Mouse (Mus musculus) cerebellum, adult 9-11 months (tissue): ENCODE data around the gene Atp11a.

Experiments used
- DNase-seq: peaks from one replicate; pipeline ENCODE4 v3.0.0; 2022

The Atp11a gene

DNA sequence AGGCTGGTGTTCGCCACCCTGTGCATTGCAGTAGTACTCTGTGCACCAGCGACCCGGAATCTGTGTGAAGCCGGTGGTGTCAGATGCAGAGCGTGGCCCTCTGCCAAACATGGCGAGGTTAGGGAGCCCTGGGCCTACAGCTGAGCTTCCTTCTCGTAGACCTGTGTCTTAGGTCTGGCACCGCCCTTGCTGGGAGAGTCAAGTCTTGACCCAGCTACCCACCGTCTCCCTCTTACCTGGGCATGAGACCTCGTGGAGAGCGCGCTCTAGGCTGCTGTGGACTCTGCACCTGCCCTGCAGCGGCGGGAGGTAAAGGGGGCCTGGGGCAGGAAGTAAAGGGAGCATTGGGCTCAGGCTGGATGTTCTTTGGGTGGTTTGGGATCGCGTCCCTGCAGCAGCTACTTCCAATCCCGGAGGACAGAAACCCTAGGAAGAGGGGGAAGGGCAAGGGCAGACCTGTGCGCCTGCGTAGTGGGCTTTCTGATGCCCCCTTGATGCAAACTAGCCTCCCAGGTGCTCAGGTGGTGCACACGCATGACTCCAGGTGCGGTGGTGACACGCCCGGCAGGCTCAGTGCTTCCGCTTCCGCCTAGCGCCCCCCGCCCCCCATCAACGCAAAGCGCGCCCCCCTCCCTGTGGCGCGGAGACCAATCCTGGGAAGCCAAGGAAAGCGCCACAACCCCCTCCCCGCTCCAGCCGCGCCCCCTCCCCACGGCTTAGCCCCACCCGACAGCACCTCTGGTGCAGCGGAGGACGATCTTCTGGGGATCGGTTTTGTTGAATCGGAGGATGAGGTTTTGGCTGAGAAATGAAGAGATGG lies 158.6 kb downstream of the Atp11a start:
- peak; percentile 83 for DNase-seq

DNA sequence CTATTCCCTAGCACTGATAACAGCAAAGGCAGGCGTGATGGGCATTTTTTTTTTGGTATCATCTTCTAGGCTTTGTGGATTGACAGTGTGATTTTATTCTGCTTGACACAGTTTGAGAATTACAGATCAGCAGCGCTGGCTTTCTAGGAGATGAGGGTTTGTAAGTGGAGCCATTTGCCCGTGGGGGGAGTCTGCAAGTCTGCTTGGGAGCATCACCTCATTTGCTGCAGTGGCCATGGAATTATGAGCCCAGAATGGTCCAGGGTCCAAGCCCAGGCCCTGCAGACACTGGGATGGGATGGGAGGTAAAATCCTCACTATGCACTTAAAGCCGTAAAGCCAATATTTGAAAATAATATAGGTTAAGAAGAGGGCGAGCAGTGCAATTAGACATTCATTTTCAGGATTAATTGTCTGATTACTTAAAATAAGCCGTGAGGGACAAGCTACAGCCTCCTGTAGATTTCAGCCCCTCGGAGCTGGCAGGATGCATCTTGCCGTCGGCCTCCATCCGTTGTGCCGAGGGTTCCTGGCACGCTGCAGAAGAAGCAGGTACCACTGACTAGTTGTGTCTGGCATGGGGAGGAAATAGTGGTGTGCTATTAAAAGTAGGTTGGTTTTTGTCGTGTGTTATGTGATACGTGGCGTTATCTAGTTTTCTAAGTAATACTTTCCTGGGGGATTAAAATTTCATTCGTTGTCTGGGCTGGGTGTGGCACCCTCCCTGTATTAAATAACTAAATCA lies 159.5 kb downstream of the Atp11a start:
- DNase-seq: peak; percentile 64

DNA sequence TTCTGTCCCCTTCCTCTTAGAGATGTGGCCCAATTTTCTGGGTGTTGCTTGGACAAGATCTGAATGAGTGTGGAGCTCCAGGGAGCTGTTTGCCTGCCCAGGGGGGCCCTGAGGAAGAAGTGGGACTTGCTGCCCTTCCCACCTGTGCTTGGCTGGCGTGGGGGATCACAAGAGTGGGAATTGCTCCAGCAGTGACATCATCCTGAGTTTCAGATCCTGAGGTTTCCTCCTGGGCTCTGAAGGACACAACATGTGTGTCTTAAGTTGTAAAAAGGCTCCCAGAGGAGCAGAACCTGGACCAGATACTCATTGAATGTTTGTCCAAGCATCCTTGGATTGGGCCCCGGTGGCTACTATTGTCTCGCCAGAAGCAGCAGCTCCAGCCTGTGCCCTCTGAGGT lies 160.2 kb downstream of the Atp11a start:
- DNase-seq: peak; percentile 77

DNA sequence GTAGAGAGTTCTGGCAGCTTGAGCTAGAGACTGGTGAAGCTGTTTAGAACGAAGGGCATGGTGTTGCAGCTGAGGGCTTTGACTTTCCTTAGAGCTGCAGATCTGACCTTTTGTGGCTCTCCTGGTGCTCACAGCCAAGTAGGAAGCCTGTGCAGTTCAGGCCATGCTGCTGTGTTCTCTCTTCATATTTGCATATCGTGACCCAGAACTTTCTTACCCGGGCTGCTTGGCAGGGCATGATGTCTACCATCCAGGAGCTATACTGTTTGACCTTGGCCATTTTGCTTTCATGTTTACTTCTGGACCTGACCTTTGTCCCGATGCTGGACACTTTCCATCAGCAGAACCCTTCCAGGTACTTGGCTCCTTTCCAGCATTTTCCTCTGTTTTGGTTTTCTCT lies 161.0 kb downstream of the Atp11a start:
- peak; percentile 40 for DNase-seq
